Mouse (Mus musculus) liver, adult 2 months (tissue): ENCODE data around the gene Gm20388.

Experiments used
- CTCF ChIP-seq: fragments of 200-500 bp; IDR thresholded peaks from 2 replicates; pipeline ENCODE4 v1.5.1; 2011; ENCODE audit warnings: low read depth, low read length, control low read depth
- POLR2A ChIP-seq: fragments of 200-500 bp; IDR thresholded peaks from 2 replicates; pipeline ENCODE4 v1.6.1; 2011; ENCODE audit warnings: low read length, control low read depth; ENCODE audit not compliant: insufficient read depth; ENCODE audit errors: extremely low read depth

GRCm38 (mm10) chr8:120374514-120374913 lies 463.9 kb downstream of the Gm20388 start:
- no peak for TF ChIP-seq CTCF
- no peak for TF ChIP-seq POLR2A
